Mouse (Mus musculus) frontal cortex, adult 2 months (tissue): Measurements from ENCODE around the gene Txlna. TPM values are rescaled to one million over a fixed set of nuclear protein-coding genes. Genes with fewer than 3 reads are reported as not detected.
A peak's percentile ranks its signal among the peaks of the same experiment; 100 is the strongest.

Experiments
- DNase-seq, 2 experiments: peaks; one replicate each; pipeline ENCODE4 v3.0.0; 2022; ENCODE audit warnings: low spot score in 1 of 2; ENCODE audit errors: extremely low spot score in 1 of 2
- polyA plus RNA-seq: library from polyadenylated mRNA; depleted of rRNA; stranded (reverse); fragments of >200 nt; gene quantifications from 2 replicates; pipeline ENCODE4 v1.2.3, GENCODE M21; 2012; rRNA removed

Gene Txlna
- 31.9 and 36.2 TPM in 2 replicates for polyA plus RNA-seq

DNA sequence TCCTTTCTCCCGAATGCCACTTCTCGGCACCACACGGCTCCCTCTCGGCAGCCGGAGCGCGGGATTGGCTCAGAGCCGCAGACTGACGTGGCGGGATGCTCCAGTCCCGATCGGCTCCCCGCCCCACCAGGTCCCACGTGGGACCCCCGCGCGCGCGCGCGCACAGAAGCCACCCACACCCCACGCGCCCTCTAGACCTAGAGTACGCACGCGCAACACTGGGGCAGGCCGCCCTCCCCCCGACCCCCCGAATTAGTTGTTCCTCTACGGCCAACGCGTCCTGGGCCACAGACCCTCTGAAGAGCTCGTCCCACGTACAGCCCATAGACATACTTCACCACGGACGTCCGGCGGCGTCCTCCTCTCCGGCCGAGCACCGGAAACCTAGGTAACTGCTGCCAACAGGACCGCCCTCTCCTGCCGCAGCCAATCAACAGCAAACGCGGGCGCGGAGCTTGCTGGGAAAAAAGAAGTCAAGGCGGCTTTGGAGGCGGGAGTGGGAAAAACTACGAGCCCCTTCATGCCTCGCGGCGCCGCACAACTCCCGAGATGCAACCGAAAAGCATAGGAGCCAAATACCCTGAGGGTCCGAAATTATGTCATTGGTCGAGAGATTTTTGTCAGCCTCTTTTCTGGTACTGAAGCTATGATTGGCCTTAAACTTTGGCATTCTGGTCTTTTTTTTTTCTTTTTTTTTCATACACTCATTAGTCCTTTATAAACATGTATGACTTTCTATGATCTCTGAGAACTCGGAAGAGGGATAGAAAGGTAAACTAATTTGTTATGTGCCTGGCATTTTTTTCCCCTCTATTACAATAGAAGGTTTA, at the start of gene Txlna:
Txlna (minus strand) TSS at position 428 of the 830 bp plus-strand sequence.
- DNase-seq, result peak; percentile 96 to 98

DNA sequence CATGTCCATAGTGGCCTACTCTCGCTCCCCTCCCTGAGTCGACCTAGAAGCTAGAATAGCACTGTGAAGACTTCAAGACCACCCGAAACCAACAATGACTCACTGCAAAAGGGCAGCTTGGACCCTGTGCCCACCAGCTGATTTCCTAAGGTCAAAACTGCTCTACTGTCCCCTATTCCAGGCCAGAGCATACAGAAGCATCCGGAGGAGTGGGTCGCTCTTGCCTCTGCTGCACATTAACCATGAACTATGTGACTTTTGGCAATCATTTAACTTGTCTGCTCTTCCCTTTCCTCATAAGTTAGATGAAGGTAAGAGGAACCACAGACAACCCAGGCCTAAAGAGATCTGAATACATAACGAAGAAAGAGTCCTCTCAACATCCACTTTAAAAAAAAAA, 43.7 kb upstream of the Txlna start:
- no peak for DNase-seq

DNA sequence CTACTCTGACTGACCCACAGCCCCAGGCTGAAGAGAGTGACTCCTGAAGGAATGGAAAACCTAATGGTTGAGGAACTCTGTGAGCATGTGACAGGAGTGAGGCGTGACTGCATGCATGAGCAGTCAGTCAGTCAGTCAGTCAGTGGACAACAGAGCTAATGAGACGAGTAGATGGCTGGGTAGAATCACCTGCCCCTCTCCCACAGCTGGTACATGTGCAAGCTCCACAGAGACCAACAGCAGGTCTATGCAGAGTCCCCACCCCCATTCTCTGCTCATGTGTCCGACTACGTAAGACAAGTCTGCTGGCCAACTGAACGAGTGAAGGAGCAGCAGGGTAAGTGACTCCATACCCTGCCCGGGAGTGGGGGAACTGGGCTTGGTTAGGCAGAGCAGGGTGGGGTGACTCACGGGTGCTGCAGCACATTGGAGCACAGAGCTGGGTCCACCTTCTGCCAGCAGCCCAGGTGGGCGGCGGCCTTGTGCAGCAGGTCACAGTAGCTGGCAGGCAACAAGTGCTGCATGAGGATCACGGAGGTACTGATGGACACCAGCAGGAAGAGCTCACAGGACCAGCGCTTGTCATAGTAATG, 43.1 kb upstream of the Txlna start:
- no peak for DNase-seq

DNA sequence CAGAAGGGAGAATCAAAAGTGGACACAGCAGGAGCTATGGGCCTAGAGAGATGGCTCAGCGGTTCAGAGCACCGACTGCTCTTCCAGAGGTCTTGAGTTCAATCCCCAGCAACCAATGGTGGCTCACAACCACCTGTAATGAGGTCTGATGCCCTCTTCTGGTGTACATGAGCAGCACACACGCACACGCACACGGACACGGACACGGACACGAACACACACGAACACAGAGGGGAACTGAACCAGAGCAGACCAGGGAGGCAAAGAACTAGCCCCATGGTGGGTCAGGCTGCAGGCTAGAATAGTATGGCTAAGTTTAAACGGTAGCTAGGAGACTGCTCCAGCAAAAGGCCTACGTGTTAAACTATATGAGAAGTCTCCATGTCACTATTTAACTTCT, 41.0 kb upstream of the Txlna start:
- DNase-seq, result no peak

DNA sequence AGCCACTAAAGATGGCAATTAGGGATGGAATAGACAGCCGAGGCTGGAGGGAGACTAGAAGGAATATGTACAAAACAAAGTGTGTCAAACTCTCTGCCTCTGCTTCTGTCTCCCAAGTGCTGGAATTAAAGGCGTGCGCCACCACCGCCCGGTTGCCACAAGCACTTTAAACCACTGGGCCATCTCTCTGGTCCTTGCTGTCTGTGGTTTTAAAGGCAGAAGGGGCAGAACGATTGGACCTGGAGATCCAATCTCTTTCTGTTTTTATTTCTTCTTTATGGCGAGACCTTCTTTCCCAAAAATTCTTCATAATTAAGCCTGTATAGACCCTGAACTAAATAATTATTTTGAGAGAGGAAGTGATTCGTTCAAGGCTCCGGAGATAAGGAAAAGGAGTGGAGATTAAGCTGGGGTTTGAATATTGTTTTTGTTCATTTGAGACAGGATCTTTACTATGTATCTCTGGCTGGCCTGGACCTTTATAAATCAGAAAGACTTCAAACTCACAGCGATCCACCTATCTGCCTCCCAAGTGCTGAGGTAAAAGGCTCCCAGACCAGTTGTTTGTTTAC, 32.1 kb upstream of the Txlna start:
- no peak for DNase-seq

DNA sequence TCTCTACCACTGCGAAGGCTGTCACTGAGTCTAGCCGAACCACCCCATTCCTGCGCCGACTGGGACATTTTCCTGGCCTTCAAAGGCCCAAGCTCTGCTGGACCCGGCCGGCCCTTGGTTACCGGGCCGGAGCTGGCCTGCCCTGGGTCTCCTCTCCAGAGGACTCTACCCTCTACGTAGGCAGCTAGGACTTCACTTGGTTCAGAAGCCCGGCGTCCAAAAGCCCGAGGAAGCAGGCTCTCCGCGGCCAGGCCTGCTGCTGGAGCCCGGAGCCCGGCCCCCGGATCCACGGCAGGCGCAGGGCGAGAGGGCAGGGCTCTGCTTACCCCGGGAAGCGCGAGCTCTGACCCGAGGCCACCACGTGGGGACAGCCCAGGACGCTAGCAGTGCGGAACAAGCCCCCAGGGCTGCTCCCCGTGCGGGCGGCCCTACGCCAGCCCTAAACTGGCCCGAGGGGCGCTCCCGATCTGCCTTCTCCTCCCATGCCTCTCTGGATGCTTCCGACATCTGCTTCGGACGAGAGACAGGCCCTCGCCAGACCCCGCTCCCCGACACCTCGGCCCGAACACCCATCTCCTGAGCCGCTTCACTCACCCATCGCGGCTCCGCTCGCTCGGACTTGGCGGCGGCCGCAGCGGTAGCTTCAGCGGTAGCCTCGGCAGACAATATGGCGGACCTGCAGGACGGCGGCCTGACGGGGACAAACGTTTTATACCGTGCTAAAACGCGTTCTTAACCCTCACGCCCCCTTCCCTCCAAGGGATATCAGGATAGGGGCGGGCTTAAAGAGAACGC, 31.4 kb upstream of the Txlna start, which contains the start of gene Kpna6:
Kpna6 (minus strand) TSS at position 685 of the 795 bp plus-strand sequence.
- DNase-seq, result peak; percentile 84 to 96

DNA sequence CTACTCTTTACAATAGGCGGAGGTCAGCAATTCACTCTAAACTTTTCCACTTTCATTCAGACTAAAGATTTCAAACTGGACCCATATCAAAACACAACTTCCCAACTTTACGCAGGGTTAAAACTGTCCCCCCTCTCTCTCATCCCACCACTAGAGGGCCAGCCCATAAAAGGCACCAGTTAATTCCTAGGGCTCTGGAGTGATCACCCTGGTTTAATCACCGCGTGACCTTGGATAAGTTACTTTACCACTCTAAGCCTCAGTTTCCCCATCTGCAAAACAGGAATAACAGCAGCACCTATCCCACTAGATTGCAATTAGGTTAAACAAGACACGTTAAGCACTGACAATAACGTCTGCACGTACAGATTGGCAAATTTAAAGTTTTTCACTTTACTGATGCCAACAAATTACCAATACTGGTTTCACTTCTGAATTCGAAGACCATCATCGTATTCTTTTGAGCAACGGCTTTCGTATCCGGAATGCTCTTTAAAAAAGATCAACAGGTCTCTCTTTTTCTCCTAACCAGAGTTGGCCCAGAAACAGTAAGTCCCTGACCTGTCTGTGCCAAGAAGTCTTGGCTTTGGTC, 30.7 kb upstream of the Txlna start:
- peak in 1 of 2 experiments; percentile 65 for DNase-seq

DNA sequence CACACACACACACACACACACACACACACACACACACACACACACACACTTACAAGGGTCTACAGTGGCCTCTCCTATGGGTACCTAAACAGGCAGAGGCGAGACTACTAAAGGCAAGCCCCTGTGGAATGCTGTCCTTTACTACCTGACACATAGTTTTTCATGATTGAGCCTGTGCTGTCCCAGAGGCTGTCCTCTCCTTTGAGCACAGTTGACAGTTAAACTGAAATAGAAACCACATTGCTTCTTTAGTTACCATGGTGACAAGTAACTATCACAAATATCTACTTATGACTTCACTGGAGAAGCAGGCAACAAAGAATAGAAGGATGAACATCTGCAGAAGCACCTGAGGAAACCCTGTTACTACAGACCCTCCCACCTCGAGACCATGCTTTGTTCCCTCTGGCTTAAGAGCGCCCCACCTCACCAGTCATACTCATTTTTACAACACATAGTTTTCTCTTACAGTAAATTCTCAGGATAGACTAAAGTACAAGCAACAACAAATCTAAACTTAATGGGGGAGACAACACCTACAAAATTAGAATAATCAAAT, 21.5 kb upstream of the Txlna start:
- DNase-seq, result no peak

DNA sequence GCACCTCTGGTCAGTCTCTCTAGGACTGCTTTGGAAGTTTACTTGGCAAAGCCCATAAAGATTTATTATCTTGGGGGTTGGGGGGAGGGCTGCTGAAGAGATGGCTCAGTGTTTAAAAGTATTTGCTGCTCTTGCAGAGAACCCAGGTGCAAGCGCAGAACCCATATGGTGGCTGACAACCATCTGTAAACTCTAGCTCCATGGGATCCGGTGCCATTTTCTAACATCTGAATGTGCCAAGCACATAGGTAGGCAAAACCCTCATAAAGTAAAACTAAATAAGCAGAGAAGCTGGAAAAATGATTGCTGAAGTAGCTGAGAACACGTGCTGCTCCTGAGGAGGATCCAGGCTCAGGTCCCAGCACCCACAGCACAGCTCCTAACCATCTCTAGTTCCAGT, 20.7 kb upstream of the Txlna start:
- DNase-seq, result no peak

DNA sequence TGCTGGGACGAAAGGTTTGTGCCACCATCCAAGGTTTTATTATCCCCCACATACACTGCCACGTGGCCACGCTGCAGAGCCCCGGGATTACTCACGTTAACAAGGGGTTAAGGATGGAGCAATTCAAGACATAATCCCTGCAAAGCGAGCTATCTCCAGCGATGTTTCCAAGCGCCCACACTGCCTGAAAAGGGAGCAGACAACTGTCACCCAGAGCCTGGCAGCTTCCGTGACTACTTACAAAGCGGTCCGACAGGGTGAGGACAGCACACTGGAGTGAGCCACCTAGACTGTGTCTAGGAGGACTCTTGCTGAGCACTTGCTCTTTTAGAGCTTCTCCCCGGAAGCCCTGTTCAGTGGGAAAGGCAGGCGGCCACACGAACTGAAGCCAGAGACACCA, 13.9 kb upstream of the Txlna start:
- DNase-seq, result peak in 1 of 2 experiments; percentile 48

DNA sequence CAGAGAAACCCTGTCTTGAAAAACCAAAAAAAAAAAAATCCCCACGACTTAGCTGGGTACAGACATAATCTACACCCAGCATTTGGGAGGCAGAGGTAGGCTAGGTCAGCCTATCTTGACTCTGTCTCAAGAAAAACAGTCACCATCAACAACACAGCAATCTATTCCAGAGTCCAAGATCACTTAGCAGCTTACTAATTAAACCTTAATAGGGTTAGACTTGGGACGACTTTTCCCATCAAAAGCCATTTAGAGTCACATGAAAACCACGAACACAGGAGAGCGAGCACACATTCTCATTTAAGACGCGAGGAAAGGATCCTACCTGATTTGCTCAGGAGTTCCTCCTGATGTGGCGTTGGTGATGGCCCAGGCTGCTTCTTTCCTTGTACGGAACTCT, 9.5 kb upstream of the Txlna start:
- DNase-seq, result no peak

DNA sequence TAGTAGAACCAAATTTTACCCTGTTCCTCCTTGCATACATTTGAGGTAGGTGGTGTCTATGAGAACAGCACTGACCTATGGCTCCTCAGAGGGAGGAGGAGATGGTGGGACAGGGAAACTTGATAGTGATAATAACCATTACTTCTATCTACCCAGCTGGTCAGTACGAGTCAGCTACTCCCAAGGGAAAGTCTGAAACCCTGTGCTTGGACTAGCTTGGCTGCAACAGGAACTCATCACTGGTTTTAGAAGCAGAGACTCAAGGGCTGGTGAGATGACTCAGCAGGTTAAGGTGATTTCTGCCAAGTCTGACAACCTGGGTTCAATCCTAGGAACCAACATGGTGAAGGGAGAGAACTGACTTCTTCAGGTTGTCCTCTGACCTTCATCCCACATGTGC, 7.8 kb upstream of the Txlna start:
- no peak for DNase-seq

DNA sequence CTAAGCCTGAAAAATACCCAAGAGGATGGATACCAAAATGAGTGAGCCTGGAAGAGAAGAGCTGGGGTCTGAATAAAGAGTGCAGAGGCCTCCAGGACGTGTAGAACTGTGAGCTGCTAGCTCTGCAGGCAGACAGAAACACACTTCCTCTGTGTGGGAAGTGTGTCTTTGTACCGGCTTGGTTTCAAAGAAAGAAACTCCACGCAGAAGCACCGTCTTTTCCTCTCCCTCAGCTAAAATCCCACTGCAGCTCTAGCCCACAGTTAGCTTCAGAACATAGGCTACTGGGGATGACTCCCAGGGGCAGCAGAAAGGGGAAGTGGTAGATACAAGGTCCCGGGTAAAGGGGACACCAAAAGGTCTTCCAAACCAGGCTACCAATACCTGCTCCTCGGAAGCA, 4.3 kb upstream of the Txlna start:
- no peak for DNase-seq

DNA sequence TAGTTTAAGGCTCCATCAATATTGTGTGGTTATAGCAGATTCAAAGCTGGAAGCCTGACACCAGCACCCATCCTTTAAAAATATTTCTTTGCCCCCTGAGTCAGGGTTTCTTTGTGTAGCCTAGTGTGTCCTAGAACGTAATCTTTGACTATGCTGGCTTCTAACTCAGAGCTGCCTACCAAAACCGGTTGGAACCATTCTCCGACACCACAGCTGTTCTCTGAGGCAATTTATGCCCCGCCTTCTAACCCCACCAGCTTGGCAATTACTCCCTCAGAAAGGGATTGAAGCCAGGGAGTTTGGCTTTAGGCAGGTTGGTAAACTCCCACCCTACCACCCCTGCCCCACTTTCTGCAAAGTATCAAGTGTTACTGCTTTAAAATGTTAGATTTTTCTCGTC, 891 bp upstream of the Txlna start:
- DNase-seq, result no peak

DNA sequence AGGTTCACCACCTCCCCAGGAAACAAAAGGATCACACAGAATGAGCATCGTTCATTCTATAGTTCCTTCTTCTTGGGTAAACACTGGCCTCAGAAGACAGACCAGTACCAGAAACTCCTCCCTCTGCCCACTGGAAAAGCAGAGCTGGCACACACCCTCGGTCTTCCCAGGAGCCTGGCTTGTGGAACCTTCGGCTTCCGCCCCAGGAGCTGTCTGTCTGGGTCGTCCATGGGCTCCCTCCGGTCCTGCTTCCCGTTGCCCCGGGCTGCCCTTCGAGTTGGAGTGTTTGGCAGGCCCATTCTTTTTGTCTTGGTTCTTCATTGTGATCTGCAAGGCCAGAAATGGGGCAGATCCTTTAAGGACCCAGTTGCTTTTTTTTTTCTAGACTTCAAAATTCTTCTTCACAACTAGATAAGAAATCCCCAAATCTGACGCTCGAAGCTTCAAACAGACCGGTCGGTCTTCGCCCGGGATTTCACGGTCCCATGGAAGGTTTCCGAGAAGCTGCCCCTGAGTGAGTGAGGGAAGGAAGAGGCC, 696 bp downstream of the Txlna start:
- no peak for DNase-seq

DNA sequence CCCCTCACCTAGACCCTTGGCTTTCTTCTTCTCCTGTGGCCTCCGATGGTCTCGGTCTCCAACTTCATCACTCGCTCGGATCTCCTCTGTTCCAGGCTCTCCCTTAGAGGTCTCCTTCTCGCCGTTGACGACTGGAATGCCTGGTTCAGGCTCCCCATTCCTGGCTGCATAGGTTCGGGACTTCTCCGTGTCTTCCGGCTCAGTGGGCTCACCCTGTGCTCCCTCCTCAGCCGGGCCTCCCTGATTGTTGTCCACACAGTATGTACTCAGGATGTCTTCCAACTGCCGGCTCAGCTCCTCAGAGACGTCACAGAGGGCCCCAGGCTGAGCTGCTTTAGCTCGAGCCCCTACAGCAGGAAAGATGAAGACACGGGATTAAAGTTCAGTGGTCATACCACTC, 1.6 kb downstream of the Txlna start:
- DNase-seq, result no peak

DNA sequence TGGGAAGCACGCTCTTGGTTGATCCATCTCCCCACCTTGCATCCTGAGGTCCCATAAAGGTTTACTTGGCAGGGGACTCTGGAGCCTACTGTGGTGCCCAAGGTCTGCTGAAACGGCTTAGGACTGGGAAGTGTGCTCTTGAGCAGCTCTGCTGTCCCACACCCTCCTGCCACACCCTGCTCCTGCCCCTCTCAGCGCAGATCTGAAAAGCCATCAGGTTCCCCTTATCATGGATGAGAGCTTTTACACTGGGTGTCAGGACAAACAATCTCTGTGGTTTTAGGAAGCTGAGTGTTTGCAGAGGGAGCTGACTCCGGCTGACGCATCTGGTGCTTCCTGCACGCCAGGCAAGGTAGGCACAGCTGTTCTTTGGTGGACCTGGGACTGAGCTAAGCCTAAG, 7.0 kb downstream of the Txlna start:
- DNase-seq, result no peak

DNA sequence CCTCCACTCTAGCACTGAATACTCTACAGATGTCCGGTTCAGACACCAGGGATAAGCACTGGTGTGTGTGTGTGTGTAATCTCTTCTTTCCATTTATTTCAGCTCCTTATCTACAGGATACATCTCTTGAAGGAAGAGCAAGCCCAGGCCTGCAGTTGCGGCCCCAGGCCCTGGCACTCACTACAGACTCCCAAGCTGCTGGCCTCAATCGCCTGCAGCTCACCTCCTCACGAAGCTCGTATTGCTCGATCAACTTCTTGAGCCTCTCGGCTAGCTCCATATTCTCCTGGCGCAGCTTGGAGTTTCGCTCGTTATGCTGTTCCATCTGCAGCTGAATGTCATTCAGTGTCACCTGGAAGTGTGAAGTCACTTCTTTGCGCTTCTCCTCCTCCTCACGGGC, 9.0 kb downstream of the Txlna start:
- no peak for DNase-seq

DNA sequence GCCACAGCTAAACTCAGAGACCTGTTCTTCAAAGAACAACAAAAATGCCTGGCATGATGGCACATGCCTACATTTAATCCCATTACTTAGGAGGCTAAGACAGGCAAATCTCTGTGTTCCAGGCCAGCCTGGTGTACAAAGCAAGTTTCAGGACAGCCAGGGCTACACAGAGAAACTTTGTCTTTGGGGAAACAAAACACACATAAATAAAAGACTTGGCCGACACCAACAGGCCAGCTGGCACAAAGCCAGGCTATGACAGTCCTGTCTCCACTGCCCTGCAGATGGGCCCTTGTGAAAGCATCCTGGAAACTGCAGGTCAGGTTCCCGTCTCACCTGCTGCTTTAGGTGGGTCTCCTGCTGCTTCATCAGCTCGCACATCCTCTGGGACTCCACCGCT, 9.9 kb downstream of the Txlna start:
- DNase-seq, result no peak

DNA sequence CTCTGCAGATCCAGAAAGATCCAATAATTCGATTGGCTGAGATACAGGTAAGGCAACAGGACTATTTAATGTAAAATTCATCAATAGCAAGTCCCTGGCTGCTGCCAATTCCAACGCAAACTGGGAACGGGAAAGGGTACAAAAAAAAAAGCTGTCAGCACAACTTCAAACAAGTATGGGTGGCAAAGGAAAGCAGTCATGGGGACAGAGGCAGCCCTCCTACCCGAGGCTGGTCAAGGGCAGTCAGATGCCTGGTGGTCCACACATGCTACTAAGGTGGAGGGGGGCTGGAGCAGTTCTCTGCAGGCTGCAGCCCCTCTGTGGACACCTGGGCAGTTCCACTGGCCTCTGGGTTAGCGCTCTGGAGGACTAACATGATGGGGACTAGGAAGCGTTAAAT, 14.8 kb downstream of the Txlna start:
- no peak for DNase-seq
